In genomic region chr1:160825441-160825856, GRCm38 (mm10) we compare ENCODE assay signal across 9 mouse cellular contexts. TPM values are rescaled to one million over a fixed set of nuclear protein-coding genes. Genes with fewer than 3 reads are reported as not detected.
DNase-seq lines count a peak whose midpoint lies in the region; ATAC-seq and TF ChIP-seq lines count a peak whose summit lies in the region.
"Had no signal": no experiment of that assay in that cellular context is flagged by ENCODE, and none has a peak within 500 bp of the region (broad histone marks: within the 10 kb centered on the region; RNA-seq: fewer than 3 reads in every experiment).

No protein-coding gene starts in this region.

- peaks cover 0 to 10% of the 10 kb centered on the region in 2 experiments; a peak in 2 of 4 replicates for H3K36me3 ChIP-seq in MEL (ENCODE audit: control insufficient read depth in 1 of 2, insufficient read depth in 2 of 2, low read length in 2 of 2)
- H3K36me3 ChIP-seq in erythroblast, embryonic 14.5 days (ENCODE audit: control insufficient read depth): no peaks in the 10 kb centered on the region; the same call in 1 of the 2 replicates
- H3K36me3 ChIP-seq in liver, embryonic 12.5 days: no peaks in the 10 kb centered on the region
- H3K36me3 ChIP-seq: hindbrain, embryonic 10.5 days; midbrain, embryonic 10.5 days had no signal

- DNase-seq in MEL (ENCODE audit: low read depth, low spot score): peak; percentile 85
- DNase-seq in c-Kit-negative CD71-positive TER-119-positive erythroid progenitor cells, embryonic 14.5 days (ENCODE audit: low read depth, low spot score): peak; percentile 41
- DNase-seq in lung, postnatal 4 days: no peak
- DNase-seq in layer of hippocampus, postnatal 25 days (ENCODE audit: extremely low spot score in 1 of 2, low spot score in 1 of 2): no peak
- DNase-seq in left cerebral cortex, adult 11 months (ENCODE audit: low spot score): no peak

- H3K79me2 ChIP-seq in MEL (ENCODE audit: control insufficient read depth, insufficient read depth, low read length, poor library complexity): no peaks in the 10 kb centered on the region

- no peak overlapping the region for H3K9ac ChIP-seq in MEL (ENCODE audit: control insufficient read depth, low read depth, low read length, poor library complexity, severe bottlenecking)
- H3K9ac ChIP-seq in liver, embryonic 12.5 days: peak overlapping the region; percentile 8; the same call in 1 of the 2 replicates

- no peaks in the 10 kb centered on the region for H3K9me3 ChIP-seq in MEL (replicated peaks; ENCODE audit: insufficient read depth, low read length)
- H3K9me3 ChIP-seq in erythroblast, embryonic 14.5 days (ENCODE audit: control insufficient read depth, low read length): no peaks in the 10 kb centered on the region
- H3K9me3 ChIP-seq in liver, embryonic 12.5 days (replicated peaks): no peaks in the 10 kb centered on the region
- H3K9me3 ChIP-seq: hindbrain, embryonic 10.5 days; midbrain, embryonic 10.5 days had no signal

- TF ChIP-seq POLR2A in MEL (IDR thresholded peaks at IDR 0.05; ENCODE audit: control insufficient read depth in 1 of 2, insufficient read depth in 1 of 2, low read depth in 1 of 2, low read length in 2 of 2, poor library complexity in 1 of 2): no peak

- TF ChIP-seq EP300 in MEL (IDR thresholded peaks at IDR 0.05; ENCODE audit: low read depth in 1 of 2, low read length in 2 of 2): peak; percentile 89 to 91

- 16% methylated on average over 3 of the region's 3 CpGs for WGBS in liver, embryonic 12.5 days (ENCODE audit: insufficient replicate concordance)

- no peak for TF ChIP-seq CTCF in MEL (IDR thresholded peaks at IDR 0.05 in 2 of 3, conservative IDR thresholded peaks at IDR 0.05 in 1 of 3; ENCODE audit: control insufficient read depth in 1 of 3, insufficient read depth in 1 of 3, low read depth in 2 of 3, low read length in 3 of 3, poor library complexity in 1 of 3, severe bottlenecking in 1 of 3)

- TF ChIP-seq RAD21 in MEL (IDR thresholded peaks at IDR 0.05; ENCODE audit: low read depth, low read length): no peak

- no peak overlapping the region for H3K4me3 ChIP-seq in MEL (ENCODE audit: control insufficient read depth in 1 of 2, insufficient read depth in 1 of 2, low read depth in 2 of 2, low read length in 2 of 2)
- H3K4me3 ChIP-seq in erythroblast, embryonic 14.5 days (replicated peaks): peak overlapping the region; percentile 3
- H3K4me3 ChIP-seq in liver, embryonic 12.5 days: no peak overlapping the region
- H3K4me3 ChIP-seq: hindbrain, embryonic 10.5 days; midbrain, embryonic 10.5 days had no signal

- ATAC-seq in liver, embryonic 12.5 days: peak; percentile 99

- peaks cover 2 to 4% of the 10 kb centered on the region in 2 experiments; a peak in 2 of 4 replicates for H3K4me1 ChIP-seq in MEL (ENCODE audit: control insufficient read depth in 1 of 2, insufficient read depth in 2 of 2, low read length in 2 of 2)
- peaks cover 25% of the 10 kb centered on the region for H3K4me1 ChIP-seq in erythroblast, embryonic 14.5 days (ENCODE audit: control insufficient read depth)
- peaks cover 36% of the 10 kb centered on the region for H3K4me1 ChIP-seq in liver, embryonic 12.5 days
- H3K4me1 ChIP-seq: hindbrain, embryonic 10.5 days; midbrain, embryonic 10.5 days had no signal

- H3K27ac ChIP-seq in MEL (ENCODE audit: control insufficient read depth, low read depth, low read length): peak overlapping the region; percentile 28; the same call in 1 of the 2 replicates
- H3K27ac ChIP-seq in liver, embryonic 12.5 days: peak overlapping the region; percentile 83
- H3K27ac ChIP-seq: hindbrain, embryonic 10.5 days; midbrain, embryonic 10.5 days had no signal

- H3K27me3 ChIP-seq in MEL (ENCODE audit: control insufficient read depth in 1 of 2, insufficient read depth in 2 of 2, low read length in 2 of 2): no peaks in the 10 kb centered on the region
- H3K27me3 ChIP-seq in erythroblast, embryonic 14.5 days (ENCODE audit: control insufficient read depth): no peaks in the 10 kb centered on the region
- H3K27me3 ChIP-seq in liver, embryonic 12.5 days (replicated peaks): no peaks in the 10 kb centered on the region

- peak overlapping the region; percentile 50 for H3K4me2 ChIP-seq in liver, embryonic 12.5 days

TF ChIP-seq in MEL, 35 proteins besides CTCF, POLR2A, EP300 and RAD21:
- peak; percentile 81; the same call in 1 of the 2 replicates for TF ChIP-seq RCOR1 (IDR thresholded peaks at IDR 0.05; ENCODE audit: low read depth, low read length)
- TF ChIP-seq ETS1 (IDR thresholded peaks at IDR 0.05; ENCODE audit: low read depth, low read length): peak; percentile 88
- TF ChIP-seq ZMIZ1 (IDR thresholded peaks at IDR 0.05; ENCODE audit: low read depth, low read length): no peak
- TF ChIP-seq TCF12 (IDR thresholded peaks at IDR 0.05; ENCODE audit: low read depth, low read length): peak; percentile 80
- no peak for TF ChIP-seq MAX (IDR thresholded peaks at IDR 0.05; ENCODE audit: low read length)
- no peak for TF ChIP-seq E2F4 (IDR thresholded peaks at IDR 0.05; ENCODE audit: borderline replicate concordance, low read depth, low read length)
- peak; percentile 87; the same call in 1 of the 2 replicates for TF ChIP-seq MEF2A (IDR thresholded peaks at IDR 0.05; ENCODE audit: extremely low read depth, insufficient replicate concordance, low read depth, low read length, poor library complexity, severe bottlenecking)
- no peak for TF ChIP-seq SIN3A (IDR thresholded peaks at IDR 0.05; ENCODE audit: low read length)
- no peak for TF ChIP-seq USF2 (IDR thresholded peaks at IDR 0.05; ENCODE audit: borderline replicate concordance in 1 of 2, insufficient read depth in 1 of 2, low read depth in 1 of 2, low read length in 2 of 2)
- no peak for TF ChIP-seq ELF1 (IDR thresholded peaks at IDR 0.05; ENCODE audit: low read depth, low read length)
- TF ChIP-seq MAFK (IDR thresholded peaks at IDR 0.05; ENCODE audit: borderline replicate concordance, low read depth, low read length): no peak
- no peak for TF ChIP-seq CHD2 (IDR thresholded peaks at IDR 0.05; ENCODE audit: low read length)
- no peak for TF ChIP-seq ZC3H11A (IDR thresholded peaks at IDR 0.05; ENCODE audit: low read depth, low read length)
- no peak for TF ChIP-seq JUND (IDR thresholded peaks at IDR 0.05; ENCODE audit: low read depth, low read length)
- no peak for TF ChIP-seq BHLHE40 (IDR thresholded peaks at IDR 0.05; ENCODE audit: borderline replicate concordance, low read depth, low read length)
- TF ChIP-seq GATA1 (IDR thresholded peaks at IDR 0.05; ENCODE audit: low read depth, low read length): peak; percentile 96
- TF ChIP-seq UBTF (IDR thresholded peaks at IDR 0.05; ENCODE audit: borderline replicate concordance, insufficient read depth, low read depth, low read length): no peak
- TF ChIP-seq NRF1 (IDR thresholded peaks at IDR 0.05; ENCODE audit: insufficient read depth, low read depth, low read length, poor library complexity, severe bottlenecking): no peak
- TF ChIP-seq ZNF384 (IDR thresholded peaks at IDR 0.05; ENCODE audit: low read depth, low read length): no peak
- TF ChIP-seq GABPA (IDR thresholded peaks at IDR 0.05; ENCODE audit: low read depth, low read length): no peak
- TF ChIP-seq SMC3 (IDR thresholded peaks at IDR 0.05; ENCODE audit: low read depth, low read length): no peak
- TF ChIP-seq MAZ (IDR thresholded peaks at IDR 0.05; ENCODE audit: low read depth, low read length): no peak
- TF ChIP-seq USF1 (IDR thresholded peaks at IDR 0.05; ENCODE audit: low read depth, low read length): no peak
- peak; percentile 61 for TF ChIP-seq TAL1 (IDR thresholded peaks at IDR 0.05; ENCODE audit: low read length)
- no peak for TF ChIP-seq POLR2AphosphoS5 (IDR thresholded peaks at IDR 0.05; ENCODE audit: borderline replicate concordance, low read depth, low read length)
- peak; percentile 56; the same call in 1 of the 2 replicates for TF ChIP-seq TBP (IDR thresholded peaks at IDR 0.05; ENCODE audit: low read depth, low read length)
- TF ChIP-seq POLR2AphosphoS2 (IDR thresholded peaks at IDR 0.05; ENCODE audit: low read length): no peak
- TF ChIP-seq KAT2A (conservative IDR thresholded peaks at IDR 0.05; ENCODE audit: low read depth, low read length): no peak

RNA-seq across cellular contexts. Expression of gene Rabgap1l, which starts 32.4 kb away (rescaled TPM):
- total RNA-seq in MEL (2012; rRNA removed): 24.0 and 26.2 TPM in 2 replicates
- polyA plus RNA-seq in MEL (2012; ENCODE audit: insufficient read depth in 1 of 2, insufficient read length in 2 of 2, low read depth in 1 of 2, low replicate concordance in 2 of 2, missing spikeins in 1 of 2): 10 to 100 TPM in 1 of 2 experiments, not detected in 1; 24.1 TPM
- 0.95 and 1.0 TPM in 2 replicates for polyA plus RNA-seq in erythroblast, embryonic 14.5 days (2012)
- polyA plus RNA-seq in liver, embryonic 12.5 days (2016; fragmentation: Nextera tagmentation; extraction: Ambion mirVana): 55.7 and 55.8 TPM in 2 replicates
- total RNA-seq in layer of hippocampus, postnatal 25 days (2021): 100 to 1,000 TPM; 214 to 241 TPM

Comparison
In these comparisons a context has a peak if more than half of its experiments do, and no peak if none do; other contexts are left out.
1. DNase-seq: peak in MEL (single experiment) and c-Kit-negative CD71-positive TER-119-positive erythroid progenitor cells, embryonic 14.5 days (single experiment); none in lung, postnatal 4 days (0 of 2), layer of hippocampus, postnatal 25 days (0 of 2) and left cerebral cortex, adult 11 months (single experiment).